In the genomic region with DNA sequence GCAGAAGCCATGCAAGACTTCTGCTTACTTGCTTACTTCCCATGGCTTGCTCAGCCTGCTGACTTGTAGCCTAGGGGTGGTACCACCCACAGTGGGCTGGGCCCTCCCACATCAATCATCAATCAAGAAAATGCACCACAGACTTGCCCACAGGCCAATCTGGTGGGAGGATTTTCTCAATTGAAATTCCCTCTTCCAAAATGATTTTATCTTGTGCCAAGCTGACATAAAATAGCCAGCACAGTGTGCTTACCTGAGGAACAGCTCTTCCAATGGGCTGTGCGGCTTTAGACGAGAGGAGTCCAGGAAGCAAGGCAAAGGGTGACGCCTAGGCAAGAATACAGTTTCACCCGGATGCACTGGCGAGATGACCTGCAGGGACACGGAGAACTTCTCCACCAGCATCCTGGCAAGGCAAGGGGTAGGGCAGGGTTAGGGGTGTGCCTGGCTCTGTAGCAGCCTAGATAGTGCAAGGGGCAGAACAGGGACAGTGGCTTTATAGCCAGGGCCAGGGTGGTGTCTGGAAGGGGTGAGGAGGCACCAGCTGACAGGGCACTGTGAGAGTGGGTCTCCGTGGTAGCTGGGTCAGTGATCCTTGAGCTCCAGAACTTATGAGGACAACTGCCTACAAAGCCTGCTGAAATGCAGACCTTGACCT, we compare ENCODE assay signal across 32 mouse cellular contexts. TPM values are rescaled to one million over a fixed set of nuclear protein-coding genes. Genes with fewer than 3 reads are reported as not detected.
A peak's percentile ranks its signal among the peaks of the same experiment; 100 is the strongest.
DNase-seq lines count a peak whose midpoint lies in the region; ATAC-seq and TF ChIP-seq lines count a peak whose summit lies in the region.
"Had no signal": no experiment of that assay in that cellular context is flagged by ENCODE, and none has a peak within 500 bp of the region (broad histone marks: within the 10 kb centered on the region; RNA-seq: fewer than 3 reads in every experiment).

No protein-coding gene starts in this region.

- no peak overlapping the region for H3K4me3 ChIP-seq in intestine, embryonic 16.5 days (ENCODE audit: low read length)
- no peak overlapping the region for H3K4me3 ChIP-seq in intestine, embryonic 15.5 days (replicated peaks)
- no peak overlapping the region for H3K4me3 ChIP-seq in midbrain, embryonic 11.5 days (ENCODE audit: low read depth, low read length)
- H3K4me3 ChIP-seq in midbrain, embryonic 10.5 days: no peak overlapping the region
- H3K4me3 ChIP-seq in intestine, postnatal 0 days (ENCODE audit: low read depth, low read length): no peak overlapping the region
- H3K4me3 ChIP-seq in left cerebral cortex, adult 2 months: no peak overlapping the region
- H3K4me3 ChIP-seq: heart, embryonic 12.5 days; limb, embryonic 12.5 days had no signal

- H3K4me2 ChIP-seq in intestine, embryonic 16.5 days (ENCODE audit: low read depth, low read length): no peak overlapping the region
- H3K4me2 ChIP-seq in intestine, embryonic 15.5 days (replicated peaks): no peak overlapping the region
- no peak overlapping the region for H3K4me2 ChIP-seq in midbrain, embryonic 11.5 days
- no peak overlapping the region for H3K4me2 ChIP-seq in intestine, postnatal 0 days (replicated peaks; ENCODE audit: low read depth)
- H3K4me2 ChIP-seq: heart, embryonic 12.5 days; hindbrain, embryonic 14.5 days; limb, embryonic 12.5 days had no signal

- peak overlapping the region; percentile 31; the same call in 1 of the 2 replicates for H3K27ac ChIP-seq in intestine, embryonic 16.5 days (ENCODE audit: low read length)
- H3K27ac ChIP-seq in intestine, embryonic 15.5 days: no peak overlapping the region
- H3K27ac ChIP-seq in midbrain, embryonic 11.5 days (ENCODE audit: low read depth, low read length): no peak overlapping the region
- no peak overlapping the region for H3K27ac ChIP-seq in midbrain, embryonic 10.5 days (replicated peaks)
- H3K27ac ChIP-seq in intestine, postnatal 0 days (ENCODE audit: low read depth, low read length): no peak overlapping the region
- H3K27ac ChIP-seq in left cerebral cortex, adult 2 months: no peak overlapping the region
- H3K27ac ChIP-seq: hindbrain, embryonic 14.5 days; kidney, postnatal 0 days; limb, embryonic 12.5 days had no signal

- 0 out of 2 replicates have a peak, but pooled peaks cover 4% of the 10 kb centered on the region for H3K4me1 ChIP-seq in intestine, embryonic 16.5 days (ENCODE audit: control insufficient read depth, insufficient read depth, low read length)
- H3K4me1 ChIP-seq in intestine, embryonic 15.5 days (replicated peaks): 0 out of 2 replicates have a peak, but pooled peaks cover 3% of the 10 kb centered on the region
- no peaks in the 10 kb centered on the region for H3K4me1 ChIP-seq in midbrain, embryonic 11.5 days (ENCODE audit: control insufficient read depth, insufficient read depth, low read length)
- H3K4me1 ChIP-seq in midbrain, embryonic 10.5 days: peaks cover 9% of the 10 kb centered on the region; the same call in 1 of the 2 replicates
- peaks cover 13% of the 10 kb centered on the region; the same call in 1 of the 2 replicates for H3K4me1 ChIP-seq in intestine, postnatal 0 days (replicated peaks; ENCODE audit: control insufficient read depth, insufficient read depth, low read length)
- H3K4me1 ChIP-seq: limb, embryonic 12.5 days had no signal

- peak; percentile 11; the same call in 1 of the 2 replicates for ATAC-seq in intestine, embryonic 16.5 days
- ATAC-seq in intestine, embryonic 15.5 days: no peak
- no peak for ATAC-seq in midbrain, embryonic 11.5 days (ENCODE audit: low FRiP score)
- 0 out of 2 replicates have a peak, but pooled peaks have one; percentile 9 for ATAC-seq in intestine, postnatal 0 days
- ATAC-seq: forebrain, embryonic 14.5 days; lung, postnatal 0 days; midbrain, embryonic 16.5 days; Patski had no signal

- intact Hi-C loops in left cerebral cortex, postnatal 14 days (cut with DNase I): no loop called here
- intact Hi-C loops in left cerebral cortex, adult 2 months (cut with DNase I): no loop called here

- H3K9me3 ChIP-seq in intestine, embryonic 16.5 days (ENCODE audit: control insufficient read depth, low read length): no peaks in the 10 kb centered on the region
- H3K9me3 ChIP-seq in intestine, embryonic 15.5 days: no peaks in the 10 kb centered on the region
- no peaks in the 10 kb centered on the region for H3K9me3 ChIP-seq in midbrain, embryonic 11.5 days (ENCODE audit: control insufficient read depth, low read length)
- H3K9me3 ChIP-seq in midbrain, embryonic 10.5 days (replicated peaks): no peaks in the 10 kb centered on the region
- no peaks in the 10 kb centered on the region for H3K9me3 ChIP-seq in intestine, postnatal 0 days (ENCODE audit: control insufficient read depth)
- H3K9me3 ChIP-seq: heart, embryonic 12.5 days; limb, embryonic 12.5 days had no signal

- TF ChIP-seq CTCF in intestine, postnatal 0 days (IDR thresholded peaks at IDR 0.05; ENCODE audit: low read depth): no peak
- TF ChIP-seq CTCF in left cerebral cortex, adult 2 months (IDR thresholded peaks at IDR 0.05): no peak

- DNase-seq in midbrain, embryonic 11.5 days (ENCODE audit: low spot score, missing footprints): peak; percentile 62
- DNase-seq in midbrain, embryonic 10.5 days (ENCODE audit: low spot score): no peak
- no peak for DNase-seq in left cerebral cortex, postnatal 14 days (ENCODE audit: low spot score in 2 of 2)
- DNase-seq in left cerebral cortex, adult 2 months (ENCODE audit: extremely low spot score in 1 of 2, low spot score in 2 of 2): no peak
- DNase-seq: adrenal gland, postnatal 25 days; cerebellum, adult 11-12 months; cerebellum, adult 9-11 months; embryo, embryonic 11 days; gastrocnemius, postnatal 14 days; heart, adult 11 months; kidney, adult 2 months; kidney, postnatal 4 days; lung, adult 18-20 months; lung, postnatal 4 days; right cerebral cortex, adult 18-20 months; spleen, adult 18-20 months; thymus, adult 2 months; thymus, postnatal 36 days had no signal

- H3K9ac ChIP-seq in intestine, embryonic 16.5 days (ENCODE audit: low read depth, low read length): no peak overlapping the region
- H3K9ac ChIP-seq in intestine, embryonic 15.5 days: no peak overlapping the region
- no peak overlapping the region for H3K9ac ChIP-seq in midbrain, embryonic 11.5 days (ENCODE audit: low read length)
- H3K9ac ChIP-seq in intestine, postnatal 0 days (ENCODE audit: low read depth, low read length): no peak overlapping the region
- H3K9ac ChIP-seq: heart, embryonic 12.5 days; hindbrain, embryonic 14.5 days; limb, embryonic 12.5 days had no signal

- no peaks in the 10 kb centered on the region for H3K27me3 ChIP-seq in intestine, embryonic 16.5 days (replicated peaks; ENCODE audit: control insufficient read depth, insufficient read depth, low read length)
- H3K27me3 ChIP-seq in intestine, embryonic 15.5 days (replicated peaks): no peaks in the 10 kb centered on the region
- no peaks in the 10 kb centered on the region for H3K27me3 ChIP-seq in midbrain, embryonic 11.5 days (ENCODE audit: control insufficient read depth, insufficient read depth, low read length)
- H3K27me3 ChIP-seq in midbrain, embryonic 10.5 days (ENCODE audit: low read depth, poor library complexity, severe bottlenecking): no peaks in the 10 kb centered on the region
- H3K27me3 ChIP-seq in intestine, postnatal 0 days (replicated peaks; ENCODE audit: control insufficient read depth, insufficient read depth, low read length): no peaks in the 10 kb centered on the region
- H3K27me3 ChIP-seq: heart, embryonic 12.5 days; limb, embryonic 12.5 days had no signal

- H3K36me3 ChIP-seq in intestine, embryonic 16.5 days (ENCODE audit: control insufficient read depth, insufficient read depth, low read length): no peaks in the 10 kb centered on the region
- no peaks in the 10 kb centered on the region for H3K36me3 ChIP-seq in intestine, embryonic 15.5 days
- H3K36me3 ChIP-seq in midbrain, embryonic 11.5 days (ENCODE audit: control insufficient read depth, insufficient read depth, low read length): no peaks in the 10 kb centered on the region
- no peaks in the 10 kb centered on the region for H3K36me3 ChIP-seq in midbrain, embryonic 10.5 days
- H3K36me3 ChIP-seq in intestine, postnatal 0 days (ENCODE audit: control insufficient read depth, insufficient read depth): no peaks in the 10 kb centered on the region
- H3K36me3 ChIP-seq: heart, embryonic 12.5 days; limb, embryonic 12.5 days had no signal

- 86% methylated on average over 7 of the region's 7 CpGs for WGBS in intestine, embryonic 16.5 days
- 81% methylated on average over 7 of the region's 7 CpGs for WGBS in intestine, embryonic 15.5 days
- 92% methylated on average over 7 of the region's 7 CpGs for WGBS in midbrain, embryonic 11.5 days
- 90% methylated on average over 7 of the region's 7 CpGs for WGBS in midbrain, embryonic 10.5 days
- WGBS in intestine, postnatal 0 days: 84% methylated on average over 7 of the region's 7 CpGs

RNA-seq across cellular contexts. Expression of a gene that starts 38.9 kb away (rescaled TPM):
- 0.54 and 0.73 TPM in 2 replicates for polyA plus RNA-seq in intestine, embryonic 16.5 days (2015; fragmentation: Nextera tagmentation; extraction: Ambion mirVana)
- polyA plus RNA-seq in intestine, embryonic 15.5 days (2015; fragmentation: Nextera tagmentation; extraction: Ambion mirVana): 0.25 and 0.59 TPM in 2 replicates
- 0.16 TPM in 1 of 2 replicates, not detected in the other for polyA plus RNA-seq in midbrain, embryonic 11.5 days (2014; fragmentation: Nextera tagmentation; extraction: Ambion mirVana)
- 0.33 and 0.50 TPM in 2 replicates for polyA plus RNA-seq in midbrain, embryonic 10.5 days (2016; fragmentation: Nextera tagmentation; extraction: Ambion mirVana)
- 0.65 and 0.87 TPM in 2 replicates for polyA plus RNA-seq in intestine, postnatal 0 days (2015; fragmentation: Nextera tagmentation; extraction: Ambion mirVana)
- total RNA-seq in left cerebral cortex, postnatal 14 days (2021): under 1 TPM in 1 of 2 experiments, not detected in 1; 0.53 TPM
- total RNA-seq in left cerebral cortex, adult 2 months (2021): under 1 TPM in 1 of 2 experiments, not detected in 1; 0.40 TPM
- total RNA-seq: hematopoietic stem cell, adult 5-6 weeks; neutrophil, adult 5-6 weeks had no signal
- polyA plus RNA-seq: forebrain, embryonic 14.5 days; hindbrain, embryonic 14.5 days; neural tube, embryonic 11.5 days; Patski had no signal

RNA-seq across cellular contexts. Expression of a gene that starts 47.2 kb away (rescaled TPM):
- polyA plus RNA-seq in intestine, embryonic 16.5 days (2015; fragmentation: Nextera tagmentation; extraction: Ambion mirVana): 940 and 946 TPM in 2 replicates
- polyA plus RNA-seq in intestine, embryonic 15.5 days (2015; fragmentation: Nextera tagmentation; extraction: Ambion mirVana): 832 and 903 TPM in 2 replicates
- polyA plus RNA-seq in midbrain, embryonic 11.5 days (2014; fragmentation: Nextera tagmentation; extraction: Ambion mirVana): 466 and 531 TPM in 2 replicates
- polyA plus RNA-seq in midbrain, embryonic 10.5 days (2016; fragmentation: Nextera tagmentation; extraction: Ambion mirVana): 531 and 539 TPM in 2 replicates
- 1,149 and 1,162 TPM in 2 replicates for polyA plus RNA-seq in intestine, postnatal 0 days (2015; fragmentation: Nextera tagmentation; extraction: Ambion mirVana)
- 100 to 1,000 TPM; 688 to 718 TPM for total RNA-seq in left cerebral cortex, postnatal 14 days (2021)
- 100 to 1,000 TPM; 533 to 600 TPM for total RNA-seq in left cerebral cortex, adult 2 months (2021)

Comparison
In these comparisons a context has a peak if more than half of its experiments do, and no peak if none do; other contexts are left out.
1. ATAC-seq: peak in intestine, embryonic 16.5 days (single experiment) and intestine, postnatal 0 days (single experiment); none in intestine, embryonic 15.5 days (single experiment) and midbrain, embryonic 11.5 days (single experiment).